Mouse (Mus musculus): ENCODE data around the gene Fars2.

DNA sequence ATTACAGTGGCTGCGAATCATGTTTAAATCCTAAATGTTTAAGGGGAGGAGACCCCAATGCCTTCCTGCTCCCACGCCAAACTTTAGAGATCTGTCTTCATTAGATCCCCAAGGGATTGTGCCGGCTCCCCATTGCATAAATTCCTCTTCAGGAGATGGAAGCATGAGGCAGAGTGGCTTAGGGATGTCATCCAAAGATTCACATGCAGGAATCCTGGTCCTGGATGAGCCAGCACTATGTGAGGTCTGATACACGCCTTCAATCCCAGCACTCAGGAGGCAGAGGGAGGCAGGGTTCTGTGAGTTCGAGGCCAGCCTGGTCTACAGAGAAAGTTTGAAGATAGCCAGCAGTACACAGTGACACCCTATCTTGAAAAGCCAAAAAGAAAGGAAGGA is 436.0 kb downstream of the Fars2 start:
- TF ChIP-seq CTCF (IDR thresholded peaks at IDR 0.05; ENCODE audit: low read depth) (no peak), EP300 (IDR thresholded peaks at IDR 0.05; ENCODE audit: low read depth) (no peak)

All from heart, postnatal 0 days (tissue).